Mouse (Mus musculus) kidney, adult 11 months (tissue): ENCODE measurements around the gene Ccdc124.

Experiments used
- DNase-seq: peaks from one replicate; pipeline ENCODE4 v3.0.0; 2022

Ccdc124 gene

DNA sequence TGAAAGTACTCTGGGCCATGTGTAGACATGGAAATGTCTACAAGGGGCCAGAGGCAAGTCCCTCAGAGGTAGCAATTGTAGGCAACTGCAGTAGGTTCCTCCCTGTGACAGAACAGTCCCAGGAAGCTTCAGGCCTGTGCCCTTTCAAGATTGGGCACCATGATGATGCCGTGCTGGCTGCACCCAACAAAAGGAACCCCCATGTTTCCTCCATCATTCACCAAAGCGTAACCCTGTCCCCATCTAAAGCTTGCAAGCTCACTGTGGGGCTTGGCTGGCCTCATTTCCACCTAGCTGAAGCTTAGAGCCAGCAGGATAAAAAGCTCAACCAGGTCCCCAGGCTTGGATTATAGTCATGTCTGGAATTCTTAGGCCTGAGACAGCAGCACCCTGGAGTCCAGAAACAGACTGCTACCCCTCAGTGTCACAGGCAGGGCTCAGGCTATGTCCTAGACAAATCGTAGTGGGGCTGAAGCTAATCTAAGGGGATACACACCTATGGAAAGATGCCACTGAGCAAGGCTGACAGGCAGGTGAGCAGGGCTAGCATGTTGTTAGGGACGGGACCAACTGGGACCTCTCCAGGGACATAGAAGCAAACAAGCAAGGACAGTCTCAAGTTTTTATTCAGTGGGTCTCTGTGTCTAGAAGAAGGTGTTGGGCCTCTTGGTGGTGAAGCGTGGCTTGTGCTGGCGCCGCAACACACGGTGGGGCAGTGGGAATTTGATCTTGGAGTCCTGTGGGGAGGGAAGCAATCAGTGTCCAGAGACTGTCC lies 21.2 kb upstream of the Ccdc124 start:
- no peak for DNase-seq

DNA sequence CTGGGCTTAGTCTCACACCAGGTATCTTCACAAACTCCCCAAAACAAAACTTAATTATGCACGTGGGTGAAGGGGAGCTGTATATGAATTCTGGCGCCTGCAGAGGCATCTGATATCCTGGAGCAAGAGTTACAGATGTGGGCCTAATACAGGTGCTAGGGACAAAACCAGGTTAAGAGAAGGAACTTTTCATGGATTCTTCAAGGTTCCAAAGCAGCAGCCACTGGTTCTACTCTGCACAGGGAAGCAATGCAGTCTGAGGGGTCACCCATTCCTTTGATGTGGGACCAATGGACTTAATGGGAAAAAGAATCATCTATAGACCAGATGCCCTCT lies 20.6 kb upstream of the Ccdc124 start:
- no peak for DNase-seq

DNA sequence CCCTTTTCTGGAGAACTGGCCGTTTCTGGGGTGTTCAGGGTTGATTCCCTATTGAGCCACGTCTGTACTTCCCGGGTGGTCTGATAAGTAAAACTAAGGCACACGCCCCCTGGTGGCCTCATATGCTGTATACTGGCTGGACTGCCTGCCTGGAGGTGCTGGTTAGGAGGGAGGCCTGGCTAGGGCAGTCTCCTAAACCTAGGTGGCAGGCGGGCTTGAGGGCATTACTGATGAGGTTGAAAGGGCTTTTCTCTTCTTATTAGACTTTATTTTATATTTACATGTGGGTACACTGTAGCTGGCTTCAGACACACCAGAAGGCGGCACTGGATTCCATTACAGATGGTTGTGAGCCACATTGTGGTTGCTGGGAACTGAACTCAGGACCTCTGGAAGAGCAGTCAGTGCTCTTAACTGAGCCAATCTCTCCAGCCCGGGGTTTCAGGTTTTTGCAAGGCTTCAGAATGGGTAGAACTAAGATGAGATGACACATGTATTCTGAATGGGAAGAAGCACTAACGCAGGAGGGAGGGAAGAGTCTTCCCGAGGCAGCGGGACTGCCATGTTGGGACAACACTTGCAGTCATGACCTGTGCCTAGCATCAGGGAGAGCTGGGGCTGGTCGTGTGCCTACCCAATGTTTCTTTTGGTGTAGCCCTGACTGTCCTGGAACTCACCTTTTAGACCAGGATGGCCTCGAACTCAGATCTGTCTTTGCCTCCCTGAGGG lies 20.1 kb upstream of the Ccdc124 start:
- peak; percentile 65 for DNase-seq

DNA sequence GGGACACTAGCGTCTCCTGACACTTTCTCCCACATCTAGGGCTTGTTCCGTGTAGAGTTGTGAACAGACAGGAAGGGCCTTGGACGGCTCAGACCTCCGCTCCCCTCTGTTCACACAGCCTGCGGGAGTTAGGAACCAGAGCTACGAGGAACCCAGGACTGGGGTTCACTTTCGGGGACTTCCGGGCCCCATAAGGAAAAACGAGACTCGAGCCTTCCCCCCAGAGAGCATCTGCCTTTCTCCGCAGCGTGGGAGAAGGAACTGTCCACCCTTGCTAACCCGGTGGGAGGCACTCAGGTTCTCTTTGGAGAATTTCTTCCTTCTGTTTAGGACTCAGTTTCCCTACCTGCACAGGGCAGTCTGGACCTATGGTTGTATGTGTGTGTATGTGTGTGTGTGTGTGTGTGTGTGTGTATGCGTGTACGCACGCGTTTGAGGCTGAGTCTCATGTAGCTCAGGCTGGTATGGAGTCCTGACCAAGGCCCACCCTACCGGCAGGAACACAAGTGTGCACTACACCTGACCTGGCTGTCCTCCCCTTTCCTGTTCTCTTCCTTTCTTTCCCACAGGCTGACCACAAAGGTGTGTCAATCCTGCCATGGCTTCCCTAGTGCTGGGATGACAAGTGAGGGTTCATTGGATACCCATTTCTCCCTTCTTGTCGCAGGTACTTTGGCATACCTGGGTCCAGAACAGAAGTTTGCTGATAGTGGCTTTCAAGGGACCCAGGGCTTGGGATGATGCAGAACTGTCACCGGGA lies 19.3 kb upstream of the Ccdc124 start:
- DNase-seq, result no peak

DNA sequence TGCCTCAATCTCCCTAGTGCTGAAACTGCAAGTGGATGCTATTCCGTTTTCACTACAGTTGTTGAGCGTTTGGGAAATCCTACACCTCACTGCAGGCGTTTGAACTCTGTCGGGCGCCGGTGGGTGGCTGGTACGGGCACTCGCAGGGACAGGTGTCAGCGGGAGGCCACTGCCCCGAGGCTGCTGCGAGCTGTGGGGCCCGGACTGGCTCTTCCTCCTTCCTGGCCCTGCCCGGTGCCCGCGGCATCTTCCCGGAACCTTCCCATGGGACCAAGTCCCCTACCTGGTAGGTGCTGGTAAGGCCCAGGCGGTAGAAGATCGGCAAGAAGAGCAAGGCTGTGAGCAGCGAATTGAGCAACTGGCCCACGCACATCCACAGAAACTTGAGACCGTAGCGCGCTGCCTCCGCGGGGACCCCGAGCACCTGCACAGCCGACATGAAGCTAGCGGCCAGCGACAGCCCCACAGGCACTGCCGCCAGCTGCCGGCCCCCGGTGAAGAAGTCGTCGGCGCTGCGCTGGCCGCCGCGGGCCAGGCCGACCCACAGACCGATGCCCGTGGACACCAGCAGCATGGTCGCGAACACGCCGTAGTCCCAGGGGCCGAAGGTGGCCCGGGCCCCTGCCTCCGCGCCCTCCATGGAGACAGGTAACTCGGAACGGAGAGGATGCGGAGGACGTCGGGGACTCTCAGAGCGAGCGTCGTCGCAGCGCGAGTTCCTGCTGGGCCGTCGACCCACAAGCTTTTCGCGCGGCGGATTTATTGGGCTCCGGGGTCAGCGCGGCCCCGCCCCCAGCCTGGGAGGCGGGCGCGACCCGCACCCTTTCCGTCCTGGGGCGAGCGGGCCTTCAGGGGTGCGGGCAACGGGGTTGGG lies 18.5 kb upstream of the Ccdc124 start, which contains the start of gene Slc5a5:
Gene Slc5a5 (minus strand): TSS at position 736 of the 874 bp plus-strand sequence.
- DNase-seq, result no peak

DNA sequence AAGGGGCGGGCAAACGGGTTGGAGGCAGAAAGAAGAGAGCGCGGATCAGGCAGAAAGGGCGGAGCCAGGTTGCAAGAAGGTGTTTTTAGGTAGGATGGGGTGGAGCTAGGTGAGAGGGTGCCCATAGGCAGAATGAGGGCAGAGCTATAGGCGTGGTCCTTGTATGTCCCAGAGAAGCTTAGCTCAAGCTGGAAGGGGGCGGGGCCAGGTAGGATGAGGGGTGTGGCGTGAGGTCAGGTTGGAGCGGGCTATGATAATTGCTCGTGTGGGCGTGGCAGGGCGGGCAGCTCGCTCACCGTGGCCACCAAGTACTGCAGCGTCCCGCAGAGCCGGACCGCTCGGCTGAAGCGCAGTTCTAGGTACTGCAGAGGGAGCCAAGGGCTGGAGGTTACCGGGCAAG lies 17.6 kb upstream of the Ccdc124 start:
- peak; percentile 75 for DNase-seq

DNA sequence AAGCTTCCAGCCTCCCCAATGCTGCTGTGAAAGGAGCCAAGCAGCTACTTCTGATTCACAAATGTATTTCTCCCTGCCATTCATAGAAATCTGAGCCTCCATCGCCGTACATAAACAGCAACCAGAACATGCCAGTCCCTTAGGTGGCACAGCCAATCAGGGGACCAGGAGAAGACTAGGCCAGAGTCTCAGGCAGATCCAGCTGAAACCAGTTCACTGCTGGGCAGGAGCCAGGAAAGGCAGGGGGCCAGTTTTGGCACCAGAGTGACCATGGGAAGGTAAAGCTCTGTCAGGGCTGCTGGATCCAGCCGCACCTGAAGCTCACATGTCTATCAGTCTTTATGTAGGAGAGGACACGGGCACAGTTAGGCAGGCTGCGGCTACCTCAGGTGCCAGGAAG lies 16.9 kb upstream of the Ccdc124 start:
- DNase-seq, result peak; percentile 59

DNA sequence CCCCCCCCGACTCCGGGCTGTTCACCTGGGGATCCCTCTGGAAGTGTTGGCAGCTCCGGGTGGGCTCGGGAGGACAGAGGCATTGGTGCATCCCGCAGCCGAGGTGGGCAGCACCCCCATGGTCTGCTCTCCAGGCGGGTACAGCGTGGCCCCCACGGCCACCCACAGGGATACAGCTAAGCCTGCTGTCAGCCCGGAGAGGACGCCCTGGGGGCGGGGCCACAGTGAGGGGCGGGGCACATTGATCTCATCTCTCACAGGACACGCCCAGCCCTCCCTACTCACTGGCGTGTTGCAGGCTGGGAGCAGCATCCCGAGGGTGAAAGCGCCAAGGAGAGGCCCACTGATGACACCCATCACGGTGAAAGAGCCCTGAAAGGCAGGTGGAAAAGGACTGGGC lies 13.9 kb upstream of the Ccdc124 start:
- DNase-seq, result no peak

DNA sequence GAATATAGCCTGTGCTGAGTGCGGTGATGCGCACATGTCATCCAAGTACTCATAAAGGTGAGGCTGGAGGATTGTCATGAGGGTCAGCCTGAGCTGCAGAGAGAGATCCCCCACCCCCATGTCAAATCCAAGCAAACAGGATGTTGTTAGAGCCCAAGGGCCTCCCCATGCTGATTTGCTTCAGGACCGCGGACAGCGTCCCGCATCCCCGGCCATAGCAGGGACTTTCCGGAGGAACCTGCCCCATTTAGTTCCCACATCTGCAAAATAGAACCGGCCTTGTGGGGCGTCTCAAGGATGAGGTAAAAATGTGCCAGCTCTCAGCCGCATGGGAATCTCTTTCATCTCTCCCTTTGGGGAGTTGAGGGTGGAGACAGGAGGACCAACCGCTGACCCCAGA lies 11.9 kb upstream of the Ccdc124 start:
- DNase-seq, result no peak

DNA sequence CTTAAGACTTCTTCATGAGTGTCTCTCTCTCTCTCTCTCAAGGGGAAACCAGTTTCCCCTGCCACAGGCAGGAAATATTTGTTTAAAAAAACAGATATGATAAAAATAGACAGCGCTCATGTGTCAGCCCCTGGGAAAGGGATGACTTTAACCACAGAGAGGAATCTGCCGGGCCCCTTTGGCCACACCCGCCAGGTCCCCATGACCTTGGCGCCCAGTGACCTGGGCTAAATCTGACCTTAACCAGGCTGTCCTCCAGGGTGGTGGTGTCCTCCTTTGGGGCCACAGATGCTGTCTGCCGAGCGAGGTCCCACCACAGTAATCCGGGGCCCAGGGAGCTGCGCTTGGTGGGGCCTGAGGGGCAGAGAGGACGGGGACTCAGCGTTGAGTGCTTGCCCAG lies 10.9 kb upstream of the Ccdc124 start:
- no peak for DNase-seq

DNA sequence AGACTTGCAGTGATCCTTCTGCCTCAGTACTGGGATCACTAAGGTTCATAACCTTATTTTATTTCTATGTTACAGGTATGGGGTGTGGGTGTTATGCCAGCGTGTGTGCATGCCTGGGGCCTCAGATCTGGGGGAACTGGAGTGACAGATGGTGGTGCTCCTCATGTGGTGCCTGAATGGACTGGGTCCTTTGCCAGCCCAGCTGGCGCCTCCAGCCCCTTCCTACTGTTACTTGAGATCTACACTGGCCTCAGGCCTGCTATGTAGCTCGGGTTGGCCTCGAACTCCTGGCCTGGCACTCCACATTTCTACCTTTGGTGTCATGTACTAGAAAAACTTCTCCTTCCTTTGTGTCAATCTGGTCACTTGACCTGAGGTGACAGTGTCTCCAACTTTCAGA lies 10.5 kb upstream of the Ccdc124 start:
- DNase-seq, result no peak

DNA sequence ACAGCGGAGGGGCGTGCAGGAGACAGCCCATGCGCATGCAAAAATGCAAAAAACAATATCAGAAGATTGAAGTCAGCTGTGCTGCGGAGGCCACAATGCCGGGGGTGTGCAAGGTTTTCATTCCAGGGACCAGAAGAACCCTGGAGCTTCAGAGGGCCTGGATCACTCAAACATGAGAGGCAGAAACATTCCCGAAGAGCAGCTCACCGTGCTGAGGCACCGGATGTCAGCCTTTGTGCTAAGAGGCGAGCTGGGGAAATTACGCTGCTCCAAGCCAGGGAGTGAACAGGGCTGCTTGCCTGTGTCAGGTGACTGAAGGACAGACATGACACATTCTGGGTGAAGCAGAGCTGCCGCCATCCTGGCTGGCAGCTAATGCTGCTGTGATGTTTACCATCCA lies 6.8 kb upstream of the Ccdc124 start:
- no peak for DNase-seq

DNA sequence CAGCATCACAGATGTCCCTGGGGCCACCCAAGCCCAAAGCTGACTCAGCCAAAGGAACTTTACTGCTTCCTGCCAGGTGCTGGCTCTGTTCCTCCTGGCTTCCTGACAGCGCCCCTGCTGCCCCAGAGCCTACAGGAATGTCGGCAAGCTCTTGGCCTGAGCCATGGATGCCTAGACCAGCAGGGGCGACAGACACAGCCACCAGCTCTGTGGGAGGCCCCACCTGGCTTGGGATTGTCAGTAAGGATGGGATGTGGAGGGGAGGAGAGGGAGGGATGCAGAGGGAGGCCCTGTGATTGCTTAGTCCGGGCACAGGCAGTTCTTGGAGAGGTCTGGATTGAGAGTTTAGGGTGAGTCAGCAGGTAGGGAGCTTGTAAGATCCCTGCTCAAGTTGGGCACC lies 6.4 kb upstream of the Ccdc124 start:
- no peak for DNase-seq

DNA sequence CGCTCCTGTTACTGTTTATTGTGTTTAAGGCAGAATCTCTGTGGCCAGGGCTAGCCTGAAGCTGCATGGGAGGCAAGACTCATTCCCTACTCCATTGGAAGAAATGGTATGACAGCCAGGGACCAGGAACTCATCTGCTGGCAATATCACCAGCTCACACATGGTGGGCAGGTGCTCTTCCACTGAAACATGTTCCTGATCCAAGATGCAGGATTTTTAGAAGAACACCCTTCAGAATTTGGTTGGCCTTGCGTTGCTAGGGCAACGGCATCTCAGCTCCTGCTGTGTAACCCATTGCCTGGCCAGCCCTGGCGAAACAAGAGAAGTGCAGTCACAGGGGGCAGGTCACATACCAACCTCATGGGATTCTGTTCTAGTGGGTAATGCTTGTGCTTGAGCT lies 5.8 kb upstream of the Ccdc124 start:
- DNase-seq, result no peak

DNA sequence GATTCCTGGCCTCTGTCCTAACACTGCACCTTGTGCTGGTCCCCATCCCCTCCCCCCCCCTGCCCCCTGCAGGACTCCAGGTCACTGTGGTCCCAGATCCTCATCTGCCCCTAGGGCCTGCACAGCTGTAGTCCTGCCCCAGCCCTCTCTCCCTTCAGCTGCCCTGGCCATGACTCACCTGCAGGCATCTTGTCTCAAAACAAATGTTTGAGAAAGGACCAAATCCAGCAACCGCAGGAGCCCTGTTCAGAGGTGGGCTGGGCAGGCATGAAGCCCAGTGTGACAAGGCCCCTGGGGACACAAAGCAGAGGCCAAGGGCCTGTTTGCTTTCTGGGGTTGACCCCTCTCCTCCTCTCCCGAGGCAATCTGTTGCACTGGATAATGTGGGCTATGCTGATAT lies 4.4 kb upstream of the Ccdc124 start:
- no peak for DNase-seq

DNA sequence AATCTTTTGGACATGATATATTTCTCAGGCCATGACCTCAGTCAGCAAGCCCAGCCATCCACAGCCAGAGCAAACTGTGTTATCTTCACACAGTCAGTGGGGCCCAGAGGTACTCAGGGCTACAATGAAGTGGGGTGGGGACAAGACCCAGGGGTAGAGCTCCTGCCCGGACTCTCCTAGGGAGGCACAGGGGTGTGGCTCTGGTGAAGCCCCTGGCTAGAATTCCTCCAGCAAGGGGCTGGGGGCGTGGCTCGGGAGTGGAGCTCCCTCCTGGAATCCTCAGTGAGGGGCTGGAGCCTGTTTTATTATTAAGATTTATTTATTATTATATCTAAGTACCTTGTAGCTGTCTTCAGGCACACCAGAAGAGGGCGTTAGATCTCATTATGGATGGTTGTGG lies 2.6 kb upstream of the Ccdc124 start:
- DNase-seq, result no peak

DNA sequence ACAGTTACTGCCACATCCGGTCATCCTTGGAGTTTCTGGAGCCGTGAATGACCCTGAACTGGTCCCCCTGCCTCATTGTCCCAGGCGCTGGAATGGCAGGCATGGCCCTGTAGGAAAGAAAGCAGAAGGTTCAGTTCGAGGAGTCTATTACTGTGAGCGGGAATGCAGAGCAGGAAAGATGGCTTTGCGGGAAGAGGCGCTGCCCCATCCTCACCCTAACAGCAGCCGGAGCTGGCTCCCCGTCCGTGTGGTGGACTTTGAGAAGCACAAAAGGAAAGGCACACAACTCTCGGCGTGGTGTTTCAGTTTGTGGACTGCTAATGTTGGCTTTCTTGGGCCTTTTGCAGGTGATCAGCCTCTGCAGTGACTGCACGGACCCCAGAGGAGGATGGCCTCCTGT lies 706 bp upstream of the Ccdc124 start:
- no peak for DNase-seq

DNA sequence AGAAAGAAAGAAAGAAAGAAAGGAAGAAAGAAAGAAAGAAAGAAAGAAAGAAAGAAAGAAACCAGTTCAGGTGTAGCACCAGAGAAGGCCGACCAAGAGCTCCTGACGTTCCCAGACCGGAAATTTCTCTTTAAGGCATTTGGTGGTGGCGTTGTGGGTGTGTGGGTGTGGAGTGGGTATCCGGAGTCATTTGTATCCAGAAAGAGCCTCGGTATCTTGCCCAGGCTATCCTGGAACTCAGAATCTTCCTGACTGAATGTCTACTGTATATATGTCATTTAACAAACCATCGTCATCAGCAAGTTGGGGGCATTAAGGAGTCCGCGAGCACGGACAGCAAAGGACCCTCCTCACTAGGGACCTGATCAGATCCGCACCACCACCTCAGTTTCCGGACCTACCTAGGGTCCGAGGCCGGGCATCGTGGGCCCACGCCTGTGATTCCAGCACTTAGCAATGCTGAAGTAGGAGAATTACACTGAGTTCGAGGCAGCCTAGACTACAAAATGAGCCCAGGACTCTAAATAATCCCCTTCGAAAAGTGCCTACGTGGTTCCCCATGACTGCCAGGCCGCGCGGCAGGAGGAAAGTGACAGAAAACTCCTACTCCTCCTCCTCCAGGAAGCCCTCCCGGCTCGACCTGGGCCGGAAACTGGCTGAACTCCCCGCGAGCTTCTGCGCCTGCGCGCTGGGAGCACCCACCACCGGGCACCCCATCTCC lies 932 bp downstream of the Ccdc124 start:
- no peak for DNase-seq

DNA sequence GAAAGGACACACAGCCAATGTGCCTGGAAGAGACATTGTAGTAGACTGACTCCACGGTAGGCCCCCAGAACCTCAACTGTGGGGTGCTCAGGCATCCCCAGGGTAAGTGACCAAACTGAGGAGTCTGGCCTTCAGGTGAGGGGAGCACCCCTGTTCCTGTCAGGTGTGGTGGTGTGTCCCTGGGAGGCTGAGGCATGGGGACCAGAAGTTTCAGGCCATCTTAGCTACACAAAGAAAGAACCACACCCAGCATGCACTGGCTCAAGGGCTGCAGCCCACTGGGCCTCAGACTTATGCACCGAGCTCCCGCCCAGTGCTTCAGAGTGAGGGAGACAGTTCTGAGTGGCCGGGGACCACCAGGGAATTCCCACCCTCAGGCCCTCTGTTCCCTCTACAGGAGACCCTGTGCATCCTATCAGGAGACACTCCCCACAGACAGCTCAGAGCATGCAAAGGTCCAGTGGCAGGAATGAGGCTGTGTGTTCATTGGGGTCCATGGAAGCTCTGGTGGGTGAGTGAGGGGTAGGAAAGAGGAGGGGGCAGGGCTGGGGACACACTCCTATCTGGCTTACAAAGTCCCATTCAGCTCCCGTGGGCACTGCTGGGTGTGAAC lies 2.4 kb downstream of the Ccdc124 start:
- no peak for DNase-seq

DNA sequence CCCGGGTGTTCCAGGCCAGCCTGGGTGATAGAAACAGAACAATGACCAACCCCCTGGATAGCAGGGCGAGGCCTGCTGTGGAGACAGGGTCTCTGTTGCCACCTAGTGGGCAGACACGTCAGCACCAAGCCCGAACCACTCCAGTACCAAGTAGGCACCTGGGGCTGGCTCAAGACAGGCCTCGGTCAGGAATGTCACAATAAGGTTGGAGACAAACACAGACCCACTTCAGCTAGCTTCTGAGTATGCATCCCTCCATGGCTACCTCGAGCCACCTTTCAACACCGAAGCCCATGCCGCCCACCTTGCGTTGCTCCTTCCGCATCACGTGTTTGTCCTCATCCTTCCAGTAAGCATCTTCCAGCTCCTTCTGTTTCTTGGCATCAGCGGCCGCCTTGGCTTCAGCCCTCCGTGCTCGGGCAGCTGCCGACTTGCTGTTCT lies 4.1 kb downstream of the Ccdc124 start:
- peak; percentile 80 for DNase-seq

DNA sequence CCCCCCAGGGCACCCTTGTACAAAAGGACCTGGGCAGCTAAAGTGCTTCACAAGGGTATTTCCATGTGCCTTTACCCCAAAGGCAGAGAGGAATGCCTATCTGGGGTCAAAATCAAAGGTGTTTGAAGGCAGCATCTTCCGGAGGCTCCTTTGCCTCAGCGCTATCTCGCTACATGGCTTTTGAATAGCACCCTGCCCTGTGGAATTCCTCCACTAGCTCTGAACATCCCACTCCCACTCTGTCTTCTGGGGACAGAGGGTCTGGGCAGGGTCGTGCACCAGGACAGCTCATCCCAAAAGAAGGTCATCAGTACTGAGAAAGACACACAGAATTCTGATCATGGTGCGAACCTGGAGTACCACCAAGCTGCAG lies 4.5 kb downstream of the Ccdc124 start:
- no peak for DNase-seq
